Mouse (Mus musculus): ENCODE measurements around the gene Hrk.
A peak's percentile ranks its signal among the peaks of the same experiment; 100 is the strongest.

The Hrk gene

DNA sequence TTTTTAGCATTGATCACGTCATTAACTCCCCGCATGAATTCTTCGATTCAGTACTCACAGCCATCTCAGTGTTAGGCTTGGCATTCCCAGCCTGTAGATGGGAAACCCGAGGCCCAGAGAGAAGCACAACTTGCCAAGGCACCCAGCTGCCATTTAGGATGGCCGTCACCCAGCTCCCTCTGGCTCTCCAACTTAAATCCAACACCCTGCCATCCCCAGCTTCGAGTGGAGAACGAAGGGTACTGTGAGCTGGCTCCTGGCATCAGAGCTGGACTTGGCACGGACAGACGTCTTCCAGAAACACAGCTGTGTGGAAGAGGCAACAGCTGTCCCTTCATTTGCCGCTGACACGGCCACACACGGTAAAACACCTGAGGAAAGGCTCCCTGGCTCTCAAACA lies at the start of gene Hrk:
Hrk (plus strand) TSS at position 68 of the 400 bp plus-strand sequence.
- DNase-seq = no peak

GRCm38 (mm10) chr5:118118351-118118750 lies 46.1 kb upstream of the Hrk start:
- DNase-seq = no peak

GRCm38 (mm10) chr5:118118922-118119321 lies 45.5 kb upstream of the Hrk start:
- DNase-seq = no peak

DNA sequence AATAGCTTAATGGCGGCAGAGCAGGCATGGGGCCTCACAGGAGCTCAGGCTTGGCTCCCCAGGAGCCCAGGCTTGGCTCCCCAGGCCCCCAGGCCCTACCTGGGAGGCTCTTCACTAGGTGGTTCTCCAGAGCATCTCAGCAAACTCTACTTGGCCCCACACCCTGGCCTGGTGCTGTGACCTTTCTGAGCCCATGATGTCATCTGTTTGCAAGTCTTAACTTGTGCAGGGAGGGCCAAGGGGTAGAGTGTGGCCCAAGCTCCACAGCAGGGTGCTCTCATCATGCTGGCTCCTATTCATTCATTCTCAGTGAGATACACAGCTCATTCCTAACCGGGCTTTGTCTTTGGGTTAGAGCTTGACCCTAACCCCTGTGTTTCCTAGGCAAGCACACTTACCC lies 43.8 kb upstream of the Hrk start:
- no peak for DNase-seq

DNA sequence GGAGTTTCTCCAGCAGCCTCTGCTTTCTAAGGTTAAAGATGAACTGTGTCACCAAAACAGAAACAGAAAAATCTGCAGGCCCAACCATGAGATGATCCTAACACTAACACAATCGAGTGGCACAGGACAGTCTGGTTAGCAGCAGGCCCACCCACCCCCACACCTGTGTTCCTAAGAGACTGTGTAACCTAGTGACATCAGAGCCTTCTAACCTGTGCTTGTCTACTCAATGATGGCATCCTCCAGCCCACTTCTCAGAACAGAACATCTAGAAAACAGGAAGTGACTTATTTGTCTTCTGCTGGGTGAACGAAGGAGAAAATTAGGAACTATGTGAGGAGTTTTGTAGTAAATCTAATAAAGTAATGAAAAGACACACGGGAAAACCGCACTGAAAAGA lies 42.5 kb upstream of the Hrk start:
- DNase-seq = no peak

GRCm38 (mm10) chr5:118123096-118123495 lies 41.4 kb upstream of the Hrk start:
- DNase-seq = no peak

- no peak for DNase-seq
Measured at GRCm38 (mm10) chr5:118126671-118127070, 37.8 kb upstream of the Hrk start.

DNA sequence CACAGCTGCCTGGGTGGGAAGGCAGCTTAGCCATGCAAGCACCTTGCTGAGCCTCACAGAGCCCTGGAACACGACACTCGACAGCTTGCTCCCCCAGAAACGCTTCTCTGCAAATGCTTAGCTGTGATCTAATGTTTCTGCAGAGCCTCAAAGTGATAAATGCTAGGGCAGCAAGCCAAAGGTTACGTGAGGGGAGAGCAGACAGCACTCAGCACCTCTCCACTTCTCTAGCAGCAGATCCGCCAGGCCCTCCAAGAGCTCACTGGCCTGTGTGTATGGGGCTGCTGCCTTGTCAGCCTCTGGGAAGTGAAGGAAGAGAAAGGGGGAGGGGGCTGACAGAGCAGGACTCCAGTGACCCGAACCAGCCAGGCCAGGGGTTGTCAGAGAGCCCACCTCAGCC lies 36.2 kb upstream of the Hrk start:
- no peak for DNase-seq

DNA sequence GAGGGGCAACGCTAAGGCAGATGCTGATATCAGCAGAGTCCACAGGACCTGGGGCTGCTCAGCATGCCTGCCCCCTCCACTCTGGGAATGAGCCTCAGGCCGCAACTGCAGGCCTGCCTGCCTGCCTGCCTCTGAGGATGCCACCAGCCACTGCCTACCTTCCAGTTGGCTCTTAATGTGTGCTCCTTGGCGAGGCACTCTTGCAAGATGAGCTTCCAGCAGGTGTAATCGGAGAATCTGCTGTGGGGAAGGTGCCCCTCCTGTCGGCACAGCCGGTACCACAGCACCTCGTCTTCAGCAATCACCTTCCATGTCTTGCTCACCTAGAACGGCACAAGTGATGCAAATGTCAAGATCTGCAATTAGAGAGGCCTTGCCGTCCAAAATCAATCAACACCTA lies 35.8 kb upstream of the Hrk start:
- DNase-seq = no peak

GRCm38 (mm10) chr5:118136391-118136790 lies 28.1 kb upstream of the Hrk start:
- DNase-seq = no peak

GRCm38 (mm10) chr5:118139630-118140029 lies 24.8 kb upstream of the Hrk start:
- no peak for DNase-seq

DNA sequence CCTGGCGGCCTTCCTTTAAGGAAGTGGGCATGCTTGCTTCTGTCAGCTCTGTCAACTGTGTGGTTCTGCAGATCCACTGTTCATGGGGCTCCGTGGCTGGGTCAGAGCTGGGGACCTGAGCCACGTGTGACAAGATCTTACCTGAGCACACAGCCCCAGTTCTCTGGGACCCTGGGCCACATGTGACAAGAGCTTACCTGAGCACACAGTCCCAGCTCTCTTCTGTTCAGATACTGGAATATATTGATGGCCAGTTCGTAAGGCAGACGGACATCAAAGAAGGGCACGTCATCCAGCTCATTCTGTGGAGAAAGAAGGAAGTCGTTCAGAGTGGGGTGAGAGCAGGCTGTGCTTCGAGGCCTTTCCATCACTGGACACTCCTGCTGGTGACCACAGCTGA lies 22.0 kb upstream of the Hrk start:
- DNase-seq = no peak

DNA sequence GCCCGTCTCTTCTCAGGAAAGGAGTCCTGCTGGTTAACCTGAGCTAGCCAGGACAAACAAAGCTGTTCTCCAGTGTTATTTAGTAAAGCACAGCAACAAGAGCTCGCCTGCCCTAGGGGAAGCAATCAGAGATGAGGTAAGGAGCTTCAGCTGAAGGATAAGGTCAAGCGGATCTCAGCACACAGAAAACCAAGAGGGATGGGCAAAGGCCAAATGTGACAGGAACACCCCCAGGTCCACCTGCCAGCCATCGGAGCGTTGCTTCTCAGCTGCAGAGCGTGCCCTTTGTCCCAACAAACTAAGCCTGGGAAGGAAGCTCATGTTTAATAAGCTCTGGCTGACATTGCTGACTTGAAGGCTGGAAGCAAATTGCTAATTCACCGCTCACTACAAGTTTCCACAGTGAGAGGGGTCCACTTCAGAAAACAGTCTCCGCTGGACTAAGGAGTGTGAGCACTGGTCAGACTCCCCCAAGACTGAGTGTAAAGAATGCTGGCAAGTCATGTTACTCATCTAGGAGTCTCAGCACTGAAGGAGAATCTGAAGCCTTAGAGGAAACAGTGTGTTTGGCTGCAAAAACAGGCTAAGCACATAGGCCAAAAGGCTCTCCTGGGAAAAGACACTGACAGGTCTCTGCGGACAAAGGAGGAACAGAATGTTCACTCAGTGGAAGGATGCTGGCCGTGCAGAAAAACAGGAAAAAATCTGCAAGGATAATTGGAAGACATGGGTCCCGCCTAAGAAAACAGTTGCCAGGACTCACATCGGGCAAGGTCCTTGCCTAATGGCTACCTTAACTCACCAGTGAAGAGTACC lies 21.0 kb upstream of the Hrk start:
- no peak for DNase-seq

GRCm38 (mm10) chr5:118144327-118144726 lies 20.1 kb upstream of the Hrk start:
- no peak for DNase-seq

DNA sequence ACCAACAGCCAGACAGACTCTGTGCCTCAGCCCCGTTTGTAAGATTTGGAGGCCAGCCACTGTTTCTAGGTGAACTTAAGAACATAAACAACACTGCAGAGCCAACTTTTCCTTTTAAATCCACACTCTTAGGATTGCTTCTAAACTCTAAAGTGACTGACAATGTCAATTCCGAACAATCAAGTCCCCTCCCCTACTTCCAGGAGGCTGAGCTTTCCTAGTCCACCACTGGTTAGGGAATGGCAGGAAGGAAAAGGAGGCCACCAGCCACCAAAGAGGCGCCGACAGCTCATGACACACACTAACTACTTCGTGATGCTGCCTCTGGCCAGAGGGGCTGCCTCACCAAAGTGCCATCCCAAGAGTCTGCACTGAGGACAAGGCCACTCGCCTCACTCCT lies 19.7 kb upstream of the Hrk start:
- no peak for DNase-seq

GRCm38 (mm10) chr5:118145458-118145857 lies 19.0 kb upstream of the Hrk start:
- no peak for DNase-seq

GRCm38 (mm10) chr5:118145999-118146679 lies 18.3 kb upstream of the Hrk start:
- DNase-seq = peak; percentile 67

- no peak for DNase-seq
Measured at GRCm38 (mm10) chr5:118147264-118147663, 17.2 kb upstream of the Hrk start.

- DNase-seq = no peak
Measured at GRCm38 (mm10) chr5:118149711-118150110, 14.7 kb upstream of the Hrk start.

DNA sequence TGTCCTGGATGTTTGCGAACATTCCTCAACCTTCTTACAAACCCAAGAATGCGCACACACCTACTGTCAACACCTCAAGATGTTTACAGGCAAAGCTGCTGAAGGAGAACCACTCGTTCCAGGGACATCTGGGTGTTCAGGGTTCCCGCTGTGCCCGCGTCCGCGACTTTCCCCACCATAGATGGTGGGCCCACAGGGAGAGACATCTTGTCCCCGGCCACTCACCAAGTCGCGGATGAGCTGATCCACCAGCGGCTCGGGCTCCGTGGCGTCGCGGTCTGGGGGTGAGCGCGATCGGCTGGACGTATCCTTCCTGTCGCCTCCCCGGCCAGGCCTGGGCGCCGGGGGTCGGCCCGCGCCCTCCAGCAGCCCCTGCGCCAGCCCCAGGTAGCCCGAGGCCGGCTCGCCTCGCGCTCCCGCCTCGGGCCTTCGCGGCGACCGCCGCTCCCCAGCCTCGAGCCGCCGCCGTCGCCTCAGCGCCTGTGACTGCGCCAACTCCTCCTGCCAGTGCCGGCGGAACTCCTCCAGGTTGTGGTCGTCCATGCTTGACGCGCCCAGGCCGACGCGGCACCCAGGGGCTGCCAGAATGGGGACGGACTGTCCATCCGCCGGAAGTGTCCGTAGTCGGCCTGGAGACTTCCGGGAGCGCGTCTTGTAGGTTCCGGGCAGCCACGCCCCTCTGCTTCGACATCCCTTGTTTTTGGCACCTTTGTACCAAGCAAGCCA lies 9.4 kb upstream of the Hrk start, which contains the start of gene Fbxw8:
Fbxw8 (minus strand) TSS at position 626 of the 726 bp plus-strand sequence.
- DNase-seq = peak; percentile 83

DNA sequence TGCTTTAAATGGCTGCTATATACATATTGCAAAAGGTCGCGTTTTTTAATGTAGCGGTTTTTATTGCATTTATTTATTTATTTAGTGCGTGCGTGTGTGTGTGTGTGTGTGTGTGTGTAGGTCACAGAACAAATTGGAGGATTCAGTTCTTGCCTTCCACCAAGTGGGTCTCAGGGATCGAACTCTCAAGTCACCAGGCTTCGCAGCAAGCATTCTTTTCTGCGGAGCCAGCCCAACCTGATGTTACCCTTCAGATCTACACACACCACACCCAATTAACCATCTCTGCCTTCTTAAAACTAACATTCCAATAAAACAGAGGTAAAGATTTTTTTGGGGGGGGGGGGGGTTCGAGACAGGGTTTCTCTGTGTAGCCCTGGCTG lies 8.9 kb upstream of the Hrk start:
- DNase-seq = no peak

DNA sequence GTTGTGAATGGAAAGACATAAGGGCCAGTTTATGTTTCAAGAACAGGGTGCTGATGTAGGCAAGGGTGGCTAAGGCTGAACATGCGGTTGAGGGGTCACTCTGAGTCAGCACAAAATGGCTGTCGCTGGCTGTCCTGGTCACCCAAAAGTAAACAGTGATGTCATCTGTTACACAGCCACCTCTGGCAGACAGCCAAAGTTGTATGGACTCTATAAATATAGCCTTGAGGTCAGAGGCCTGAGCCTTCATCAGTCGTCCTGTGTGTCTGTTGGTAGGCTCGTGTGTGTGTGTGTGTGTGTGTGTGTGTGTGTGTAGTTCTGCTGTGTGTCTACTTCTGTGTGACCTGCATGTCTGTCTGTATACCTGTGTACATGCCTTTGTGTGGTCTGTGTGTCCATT lies 7.5 kb upstream of the Hrk start:
- no peak for DNase-seq

DNA sequence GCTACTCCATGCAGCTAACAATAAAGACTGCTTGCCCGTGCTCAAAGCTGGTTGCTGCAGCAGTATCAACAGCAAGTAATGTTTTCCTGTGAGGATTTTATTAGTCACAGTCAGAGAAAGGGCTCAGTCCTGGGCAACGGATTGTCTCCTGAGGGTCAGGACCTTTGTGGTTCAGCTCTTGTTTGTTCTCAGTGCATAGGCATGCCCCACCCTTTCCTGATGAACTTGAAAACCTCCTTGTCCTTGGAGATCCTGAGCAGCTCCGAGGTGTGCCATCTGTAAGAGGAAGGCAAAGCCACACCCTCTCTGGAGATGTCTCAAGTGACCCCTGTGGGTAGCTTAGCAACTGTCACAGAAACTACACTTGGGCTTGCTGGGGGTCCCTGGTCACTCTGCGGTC lies 3.8 kb upstream of the Hrk start:
- no peak for DNase-seq

DNA sequence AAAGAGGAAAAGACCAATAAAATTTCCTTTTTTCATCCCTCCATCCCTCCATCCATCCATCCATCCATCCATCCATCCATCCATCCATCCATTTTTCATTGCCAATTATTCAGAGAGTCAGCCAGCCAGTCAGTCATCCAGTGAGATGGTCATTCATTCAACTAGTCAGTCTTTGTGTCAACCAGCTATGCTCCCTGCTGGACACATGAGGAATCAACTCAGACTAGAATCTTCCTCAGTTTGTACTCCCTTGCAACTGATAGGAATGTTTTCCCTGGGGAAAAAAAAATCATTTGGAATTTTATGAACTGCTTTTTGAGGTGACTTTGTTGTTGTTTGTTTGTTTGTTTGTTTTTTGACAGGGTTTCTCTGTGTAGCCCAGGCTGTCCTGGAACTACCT lies 1.0 kb downstream of the Hrk start:
- no peak for DNase-seq

All from cerebellum, adult 9-10 months (tissue).